Mouse (Mus musculus) kidney, postnatal 10 days (tissue): ENCODE measurements around the gene Smg8.
"Not testable (repeated sequence)": the region's sequence is repeated elsewhere in the genome, so short reads cannot be mapped to it uniquely, and the experiment has no call there.

Experiments used
- DNase-seq: peaks from one replicate; pipeline ENCODE4 v3.0.0; 2021; ENCODE audit warnings: mixed read lengths

The Smg8 gene

DNA sequence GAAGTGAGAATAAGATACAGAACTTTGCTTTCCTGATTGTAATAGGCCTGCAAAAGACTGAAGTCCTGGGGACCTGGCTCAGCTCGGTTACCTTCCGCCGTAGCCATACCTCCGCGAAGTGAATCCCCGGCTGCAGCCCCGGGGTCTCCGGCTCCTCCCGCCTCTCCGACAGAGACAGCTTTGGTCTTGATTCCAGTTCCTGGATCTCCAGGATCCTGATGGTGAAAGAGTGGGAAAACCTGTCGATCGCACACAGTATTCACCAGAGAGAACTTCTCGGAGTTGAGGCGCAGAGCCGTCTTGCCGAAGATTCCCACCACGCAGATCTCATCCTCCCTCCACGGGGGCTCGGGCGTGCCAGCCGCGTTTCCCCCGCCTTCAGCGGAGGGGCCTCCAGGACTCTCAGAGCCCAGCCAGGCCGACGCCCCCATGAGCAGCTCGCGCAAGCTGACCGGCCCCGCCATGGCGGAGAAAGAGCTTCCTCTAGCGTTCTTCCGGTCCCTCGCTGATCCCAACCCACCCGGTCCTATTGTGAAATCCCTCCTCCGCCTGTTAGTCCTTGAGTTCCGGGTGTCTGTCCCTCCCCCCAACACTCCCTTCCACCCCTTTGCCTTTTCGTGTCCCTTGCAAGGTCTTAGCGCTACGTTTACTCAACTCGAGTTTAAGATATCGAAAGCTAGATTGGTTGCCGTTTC lies at the start of gene Smg8:
Smg8 (minus strand) TSS at position 485 of the 695 bp plus-strand sequence.
- DNase-seq = peak; percentile 89

DNA sequence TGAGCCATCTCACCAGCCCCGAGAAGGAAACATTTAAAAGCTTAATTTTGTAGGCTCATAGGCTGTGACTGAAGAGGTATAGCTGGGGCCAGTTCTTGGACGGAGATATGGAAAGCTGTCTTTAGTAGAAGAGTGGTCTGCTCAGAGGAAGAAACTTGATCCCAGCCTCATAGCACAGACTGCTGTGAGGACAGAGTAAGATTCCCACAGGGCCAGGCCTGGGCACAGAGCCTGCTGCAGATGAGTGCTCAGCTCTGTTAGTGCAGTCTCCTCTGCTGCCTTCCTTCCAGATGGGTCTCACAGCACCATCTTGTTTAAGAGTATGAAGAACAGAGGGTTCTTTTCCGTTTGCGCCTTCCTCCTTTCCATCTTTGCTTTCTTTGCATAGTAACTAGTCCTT lies 49.7 kb upstream of the Smg8 start:
- no peak for DNase-seq

DNA sequence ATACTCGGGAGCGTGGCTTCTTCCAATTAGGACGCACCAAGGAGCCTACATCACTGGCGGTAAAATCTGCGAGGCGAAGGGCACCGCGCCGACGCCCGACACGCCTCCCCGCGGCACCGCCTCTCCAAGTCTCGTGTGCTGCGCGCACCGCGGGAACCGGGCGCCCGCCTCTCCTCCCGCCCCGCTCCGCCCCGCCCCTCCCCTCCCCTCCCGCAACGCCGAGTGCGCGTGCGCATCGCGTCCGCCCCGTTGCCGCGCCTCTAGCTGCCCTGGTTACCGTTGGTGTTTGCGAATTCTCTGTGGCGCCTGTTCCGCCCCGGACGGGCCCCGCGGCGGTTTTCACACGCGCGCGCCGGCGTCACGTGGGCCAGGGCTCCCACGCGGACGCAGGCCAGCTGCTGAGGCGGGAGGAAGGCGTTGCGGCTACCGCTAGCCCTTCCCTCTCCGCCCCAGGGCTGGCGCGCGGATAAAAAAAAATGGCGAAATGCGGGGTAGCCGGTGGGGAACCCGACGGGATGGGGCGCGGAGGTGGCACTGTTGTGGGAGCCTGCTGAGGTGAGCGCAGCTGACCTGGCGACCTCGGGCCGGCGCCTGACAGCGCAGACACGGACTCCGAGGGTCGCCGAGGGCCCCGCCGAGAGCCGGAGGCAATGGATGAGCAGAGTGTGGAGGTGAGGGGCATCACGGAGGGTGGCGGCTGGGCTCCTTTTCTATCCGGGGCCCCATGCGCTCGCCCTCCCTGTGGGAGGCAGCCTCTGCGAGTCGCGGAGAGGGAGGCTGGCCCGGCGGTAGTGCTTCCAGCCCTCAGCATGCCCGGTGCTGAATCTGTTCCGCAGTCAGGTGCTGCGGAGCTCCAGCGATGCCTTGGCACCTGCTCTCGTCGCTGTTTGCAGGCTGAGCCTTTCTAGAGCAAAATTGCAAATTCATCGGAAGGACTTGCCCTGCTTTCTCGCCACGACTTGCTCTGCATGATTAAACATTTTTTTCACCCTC lies 40.5 kb upstream of the Smg8 start, which contains the start of gene Trim37:
Trim37 (plus strand) TSS at position 254 of the 993 bp plus-strand sequence.
- peak; percentile 91 for DNase-seq

DNA sequence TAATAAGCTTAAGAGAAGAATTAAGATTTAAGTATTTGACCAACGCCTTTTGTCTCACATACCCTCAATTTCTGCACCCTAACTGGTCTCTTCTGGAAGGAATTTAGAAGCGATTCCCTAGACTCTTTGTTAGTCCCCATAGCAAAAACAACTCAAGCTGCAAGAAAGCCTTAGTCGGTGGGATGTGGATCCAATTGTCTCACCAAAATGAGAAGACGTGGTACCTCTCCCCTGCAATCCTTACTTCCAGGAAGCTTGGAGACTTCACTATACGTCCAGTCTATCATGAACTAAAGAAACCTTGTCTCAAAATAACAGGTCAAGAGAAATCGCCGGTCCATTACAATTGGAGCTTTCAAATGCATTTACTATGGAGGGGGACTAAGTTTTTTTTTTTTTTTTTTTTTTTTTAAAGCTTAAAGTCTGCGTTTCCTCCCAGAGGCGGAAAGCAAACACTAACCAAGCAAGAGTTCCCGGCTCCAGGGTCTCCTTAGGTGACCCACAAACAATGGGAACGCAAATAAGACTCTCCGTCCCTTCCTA lies 39.8 kb upstream of the Smg8 start:
- DNase-seq = no peak

DNA sequence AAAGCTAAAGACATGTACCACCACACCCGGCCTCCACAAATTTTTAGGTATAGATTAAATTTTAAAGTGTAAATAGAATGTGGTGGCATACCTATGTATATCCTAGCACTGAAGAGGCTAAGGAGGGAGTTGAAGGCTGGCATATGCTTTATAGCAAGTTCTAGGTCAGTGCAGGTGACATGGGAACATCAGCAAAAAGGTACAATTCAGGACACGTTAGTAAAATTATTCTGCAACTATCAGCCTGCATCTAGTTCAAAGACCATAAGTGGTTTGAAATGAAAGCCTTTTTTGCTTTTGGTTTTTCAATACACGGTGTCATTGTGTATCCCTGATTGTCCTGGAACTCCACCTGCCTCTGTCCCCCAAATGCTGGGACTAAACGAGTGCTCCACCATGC lies 39.0 kb upstream of the Smg8 start:
- DNase-seq = no peak

DNA sequence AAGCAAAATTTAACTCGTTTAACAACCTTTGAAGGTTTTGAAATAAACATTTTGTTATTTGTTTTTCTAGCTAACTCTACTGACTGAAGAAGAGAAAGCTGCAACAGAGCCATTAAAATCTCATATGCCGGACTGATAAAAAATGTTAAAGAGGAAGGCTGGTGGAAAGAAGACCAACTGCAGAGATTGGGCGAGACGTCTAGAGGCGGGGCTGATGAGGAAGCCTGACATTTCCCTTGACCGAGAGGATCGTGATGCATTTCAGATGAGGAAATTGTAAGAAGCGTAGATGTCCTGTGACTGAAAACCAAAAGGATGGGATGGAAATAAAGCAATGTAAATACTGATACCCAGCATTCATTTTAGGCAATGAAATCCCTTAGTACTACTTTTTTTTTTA lies 35.3 kb upstream of the Smg8 start:
- DNase-seq = no peak

DNA sequence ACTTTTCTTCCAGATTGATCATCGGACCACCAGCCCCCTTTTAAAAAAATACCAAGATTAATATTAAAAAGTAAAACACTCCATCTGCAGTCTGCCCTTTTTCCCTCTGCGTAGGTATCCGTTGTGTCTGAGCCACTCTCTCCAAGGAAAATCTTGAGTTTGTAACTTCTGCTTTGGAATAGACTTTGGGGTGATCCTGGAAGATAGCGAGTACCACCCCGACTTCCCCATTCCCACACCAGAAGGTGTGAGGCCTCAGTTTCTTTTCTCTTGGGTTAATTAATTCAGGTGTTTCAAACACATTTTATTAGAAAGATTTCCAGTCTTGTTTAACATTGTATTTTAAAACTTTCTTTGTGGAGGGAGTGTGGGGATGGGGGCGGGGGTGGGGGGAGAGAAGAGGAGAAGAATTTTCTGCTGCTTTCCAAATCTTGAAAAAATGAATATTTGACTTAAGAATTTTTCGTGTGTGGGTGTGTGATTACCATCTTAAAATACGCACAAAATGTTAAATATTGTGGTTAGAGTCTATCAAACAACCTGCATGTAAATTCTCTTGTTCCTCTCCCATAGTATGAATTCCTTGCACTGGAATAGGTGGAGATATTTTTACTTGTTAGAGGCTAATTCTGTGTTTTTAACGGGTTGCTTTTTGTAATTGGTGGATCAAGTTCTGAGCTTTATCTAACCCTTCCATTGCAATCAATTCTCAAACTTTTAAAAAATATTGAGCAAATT lies 23.8 kb upstream of the Smg8 start:
- no peak for DNase-seq

DNA sequence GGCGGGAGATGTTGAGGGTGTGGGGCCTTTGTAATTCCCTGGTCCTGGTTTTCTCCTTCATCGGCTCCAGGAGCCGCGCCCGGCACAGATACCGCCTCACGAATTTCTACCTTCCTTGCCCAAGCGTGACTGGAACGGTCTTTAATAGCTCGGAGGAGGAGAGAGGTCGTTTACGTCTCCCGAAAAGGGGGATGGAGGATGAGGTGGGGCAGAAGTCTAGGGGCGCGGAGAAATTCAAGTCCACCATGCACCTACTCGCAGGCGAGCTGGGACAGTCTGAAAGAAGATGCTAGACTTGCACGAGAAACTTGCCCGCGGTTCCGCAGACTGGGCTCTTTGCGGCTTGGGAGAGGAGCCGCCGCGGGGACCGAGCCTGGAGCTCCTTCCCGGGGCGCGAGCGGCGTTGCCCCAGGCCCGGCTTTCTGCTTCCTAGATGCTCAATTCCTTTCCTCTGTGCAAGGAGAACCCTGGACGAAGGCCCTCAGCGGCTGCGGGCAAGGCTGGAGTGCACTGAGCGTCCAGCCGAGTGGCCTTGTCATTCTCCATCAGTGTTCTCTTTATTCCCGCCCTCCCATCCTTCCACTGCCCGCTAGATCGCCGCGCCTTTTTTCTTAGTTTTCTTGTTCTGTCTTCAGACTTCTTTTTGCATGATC lies 23.1 kb upstream of the Smg8 start:
- peak; percentile 56 for DNase-seq

DNA sequence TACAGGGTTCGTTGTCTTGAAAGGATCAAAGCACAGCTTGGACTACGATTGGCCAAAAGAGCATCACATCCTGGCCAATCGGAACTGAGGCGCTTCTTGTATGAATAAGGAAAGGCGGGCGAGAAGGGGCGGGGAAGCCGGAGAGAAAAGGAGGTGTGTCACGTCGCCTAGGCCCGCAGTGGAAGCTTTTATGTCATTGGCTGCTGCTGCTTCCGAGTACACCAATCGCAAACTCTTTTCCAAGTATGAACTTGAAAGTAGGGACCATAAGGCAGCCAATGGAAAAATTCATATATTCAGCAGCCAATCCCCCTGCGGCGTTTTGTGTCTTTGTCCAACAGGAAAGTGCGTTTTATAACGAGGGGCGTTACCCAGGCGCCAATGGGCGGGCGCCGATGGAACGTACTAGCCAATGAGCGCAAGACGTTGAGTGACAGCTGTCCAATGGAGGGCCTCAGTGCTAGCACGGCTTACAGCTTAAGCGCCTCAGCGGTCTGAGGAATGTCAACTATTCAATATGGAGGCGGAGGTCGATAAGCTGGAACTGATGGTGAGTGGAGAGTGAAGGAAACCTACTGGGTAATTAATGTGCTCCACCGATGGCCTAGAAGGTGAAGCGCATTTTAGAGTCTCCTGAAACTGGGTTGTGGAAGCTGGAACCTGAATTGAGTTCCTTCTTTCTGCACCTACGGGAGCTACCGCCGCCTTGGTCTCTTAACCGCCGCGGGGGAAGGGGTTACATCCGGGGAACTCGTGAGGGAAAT lies 22.4 kb upstream of the Smg8 start, which contains the start of gene Ska2:
Ska2 (plus strand) TSS at position 480 of the 764 bp plus-strand sequence.
- peak; percentile 97 for DNase-seq

DNA sequence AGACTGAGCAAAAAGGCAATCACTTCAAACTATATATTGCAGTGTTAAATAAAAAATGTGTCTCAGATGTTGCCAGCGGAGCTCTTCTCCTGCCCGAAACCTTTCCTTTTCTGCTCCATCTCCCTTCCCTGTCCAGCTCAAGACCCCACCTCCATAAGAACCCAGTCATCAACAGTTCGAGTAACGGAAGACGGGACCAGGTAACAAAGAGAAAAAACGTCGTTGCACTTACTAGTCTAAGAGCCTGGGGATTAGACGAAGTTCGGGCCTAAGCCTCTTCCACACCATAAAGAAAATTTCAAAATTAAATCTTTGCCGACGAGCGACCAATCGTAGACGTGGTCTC lies 21.8 kb upstream of the Smg8 start, which contains the start of gene Prr11:
Prr11 (minus strand) TSS at position 300 of the 346 bp plus-strand sequence.
- DNase-seq = no peak

DNA sequence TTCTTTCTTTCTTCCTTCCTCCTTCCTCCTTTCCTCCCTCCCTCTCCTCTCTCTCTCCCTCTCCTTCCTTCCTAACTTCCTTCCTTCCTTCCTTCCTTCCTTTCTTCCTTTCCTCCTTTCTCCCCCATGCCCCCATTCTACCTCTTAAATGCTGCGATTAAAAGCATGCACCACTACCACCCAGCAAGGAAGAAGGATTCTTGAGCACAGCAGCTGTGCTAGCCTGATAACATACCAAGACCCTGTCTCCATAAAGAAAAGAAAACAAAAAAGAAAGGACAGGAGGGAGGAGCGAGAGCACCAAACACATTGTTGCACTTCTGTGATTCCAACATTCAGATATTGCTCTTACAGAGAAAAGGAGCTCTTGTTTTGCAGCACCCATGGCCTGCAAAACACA lies 568 bp upstream of the Smg8 start:
- DNase-seq = no peak

DNA sequence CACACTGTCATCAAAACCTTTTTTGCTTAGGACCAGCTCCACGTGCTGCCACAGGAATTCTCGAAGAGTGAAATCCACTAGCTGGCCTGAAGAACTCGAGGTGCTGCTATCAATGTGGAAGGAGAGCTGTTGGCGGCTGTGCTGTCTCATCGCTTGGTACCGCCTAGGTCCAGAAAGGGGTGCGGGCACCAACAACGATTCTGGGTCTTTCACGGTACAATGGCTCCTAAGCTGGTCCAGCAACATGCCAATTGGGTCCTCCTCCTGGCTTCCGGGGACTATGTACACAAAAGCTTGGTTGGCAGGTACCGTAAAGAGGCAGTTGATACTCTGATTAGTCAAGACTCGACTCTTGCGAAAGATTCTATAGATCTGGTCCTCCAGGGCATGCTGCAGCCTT lies 1.1 kb downstream of the Smg8 start:
- no peak for DNase-seq

DNA sequence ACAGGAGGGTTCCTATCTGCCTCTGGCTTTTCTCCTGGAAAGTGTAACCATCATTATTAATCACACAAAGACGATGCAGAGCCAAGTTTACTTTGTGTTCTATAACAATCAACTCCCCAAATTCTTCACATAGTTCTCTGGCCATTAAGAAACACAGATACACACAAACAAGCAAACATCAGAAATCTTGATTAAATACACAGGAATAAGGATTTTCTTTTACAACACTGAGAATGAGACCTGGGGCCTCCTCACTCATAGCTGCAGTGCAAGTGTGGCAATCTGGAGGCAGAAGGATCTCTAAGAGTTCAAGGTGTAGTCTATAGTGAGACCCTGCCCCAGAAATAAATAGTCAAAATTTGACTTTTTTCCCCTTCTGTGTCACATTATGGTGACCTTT lies 2.9 kb downstream of the Smg8 start:
- no peak for DNase-seq

DNA sequence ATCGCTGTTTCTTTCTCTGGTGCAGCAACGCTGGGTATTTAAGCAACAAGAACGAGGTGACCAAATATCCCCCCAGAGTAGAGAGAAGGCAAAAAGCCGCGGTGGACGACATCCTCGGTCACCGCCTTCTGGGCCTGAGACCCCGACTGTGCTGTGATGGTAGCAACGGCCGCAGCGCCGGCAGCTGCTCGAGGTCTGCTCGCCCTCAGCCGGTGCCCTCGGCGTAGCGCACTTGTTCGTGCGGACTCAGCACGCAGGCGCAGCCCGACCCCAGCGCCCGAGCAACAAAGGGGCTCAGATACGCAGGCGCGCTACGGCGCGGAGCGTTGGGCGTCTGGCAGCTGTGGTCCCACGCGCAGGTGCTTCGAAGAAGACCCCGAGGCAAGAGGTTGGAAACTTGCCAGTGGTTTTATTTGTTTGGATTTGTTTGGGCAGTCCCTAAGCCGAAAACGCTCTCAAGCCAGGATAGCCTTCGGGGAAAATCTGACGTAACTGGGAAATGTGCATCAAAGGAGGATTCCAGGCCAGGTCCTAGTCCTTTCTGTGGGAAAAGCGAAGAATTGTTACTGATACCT lies 12.6 kb downstream of the Smg8 start, which contains the start of gene Gdpd1:
Gdpd1 (minus strand) TSS at position 197 of the 575 bp plus-strand sequence.
- DNase-seq = peak; percentile 89

DNA sequence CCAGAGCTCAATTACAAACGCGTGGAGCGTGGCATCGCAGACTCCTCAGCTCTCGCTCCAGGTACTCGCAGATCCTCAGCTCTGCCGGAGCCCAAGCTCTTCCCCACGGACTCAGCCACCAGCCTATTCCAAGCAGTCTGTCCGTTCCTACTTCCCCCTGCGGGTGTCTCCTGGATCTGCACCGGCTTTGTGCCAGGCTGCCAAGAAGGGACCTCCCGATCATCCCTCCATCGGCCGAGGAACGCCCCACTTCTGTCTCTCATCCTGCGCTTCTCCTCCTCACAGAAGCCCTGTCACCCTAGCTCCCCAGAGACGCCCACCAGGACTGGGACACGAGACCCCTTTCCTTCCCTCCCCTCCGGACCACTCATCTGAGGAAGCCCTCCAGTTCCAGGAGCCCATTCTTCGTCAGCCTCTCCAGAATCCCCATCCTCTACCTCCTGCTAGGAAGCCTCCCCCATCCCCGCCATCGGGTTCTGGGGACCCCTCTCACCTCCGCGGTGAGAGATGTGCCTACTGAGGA lies 13.2 kb downstream of the Smg8 start:
- DNase-seq = peak; percentile 76

DNA sequence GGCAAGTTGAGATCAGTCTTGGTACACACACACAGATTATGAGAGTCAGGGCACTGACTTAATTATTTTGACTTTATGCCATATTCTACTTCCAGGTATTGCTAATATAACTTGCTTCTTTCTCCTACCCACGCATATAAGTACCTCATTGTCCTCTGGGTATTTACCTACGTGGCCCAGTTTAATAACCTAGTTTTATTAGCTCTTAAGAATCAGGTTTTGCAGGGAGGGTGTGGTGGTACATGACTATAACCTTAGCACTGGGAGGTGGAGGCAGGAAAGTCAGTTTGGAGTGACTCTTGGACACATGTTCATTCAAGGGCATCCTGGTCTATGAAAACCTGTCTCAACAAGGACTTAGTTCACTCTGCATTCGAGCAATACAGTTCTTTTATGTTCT lies 24.5 kb downstream of the Smg8 start:
- no peak for DNase-seq

DNA sequence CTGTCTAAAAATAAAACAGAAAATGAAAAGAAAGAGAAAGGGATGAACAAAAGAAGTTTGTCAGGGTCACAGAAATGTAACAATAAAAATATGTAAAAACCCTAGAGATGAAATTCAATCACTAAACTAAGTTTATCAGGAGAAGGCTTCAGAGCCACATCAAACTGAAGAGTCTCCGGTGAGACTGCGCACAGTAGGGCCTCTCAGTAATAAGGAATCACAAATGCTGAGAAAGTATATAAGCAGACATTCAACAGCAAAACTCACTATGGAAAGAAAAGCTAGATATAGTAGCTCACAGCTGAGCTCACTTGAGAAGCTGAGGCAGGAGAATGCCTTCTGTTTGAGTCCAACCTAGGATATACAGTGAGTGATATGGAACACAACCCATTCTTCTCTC lies 26.2 kb downstream of the Smg8 start:
- no peak for DNase-seq

DNA sequence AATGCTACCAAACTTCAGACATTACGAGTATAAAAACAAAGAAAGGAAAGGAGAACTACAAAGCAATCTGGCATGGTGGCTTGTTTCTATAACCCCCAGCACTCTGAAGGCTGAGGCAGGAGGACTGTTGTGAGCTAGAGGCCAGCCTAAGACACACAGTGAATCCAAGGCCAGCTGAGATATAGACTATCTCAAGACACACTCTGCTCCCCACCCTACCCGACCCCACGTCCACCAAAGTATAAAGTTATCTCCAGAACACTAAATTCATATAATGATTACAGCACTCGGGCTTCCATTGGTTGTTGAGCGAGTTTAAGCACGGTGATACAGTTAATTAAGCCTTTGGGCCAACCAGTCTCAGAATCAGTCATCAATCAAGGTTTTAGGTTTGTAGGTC lies 30.3 kb downstream of the Smg8 start:
- no peak for DNase-seq

DNA sequence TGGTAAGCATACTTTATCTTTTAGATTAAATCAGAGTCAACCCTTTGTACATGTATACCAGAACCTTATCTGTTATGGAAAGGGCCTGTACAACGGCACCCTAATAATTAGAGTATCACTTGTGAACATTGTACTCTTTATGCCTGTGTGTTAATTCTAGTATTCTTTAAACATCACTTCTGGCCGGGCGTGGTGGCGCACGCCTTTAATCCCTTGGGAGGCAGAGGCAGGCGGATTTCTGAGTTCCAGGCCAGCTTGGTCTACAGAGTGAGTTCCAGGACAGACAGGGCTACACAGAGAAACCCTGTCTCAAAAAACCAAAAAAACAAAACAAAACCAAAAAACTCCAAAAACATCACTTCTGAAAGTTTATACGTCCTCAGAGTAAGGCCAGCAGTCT lies 37.7 kb downstream of the Smg8 start:
- not testable (repeated sequence) for DNase-seq

DNA sequence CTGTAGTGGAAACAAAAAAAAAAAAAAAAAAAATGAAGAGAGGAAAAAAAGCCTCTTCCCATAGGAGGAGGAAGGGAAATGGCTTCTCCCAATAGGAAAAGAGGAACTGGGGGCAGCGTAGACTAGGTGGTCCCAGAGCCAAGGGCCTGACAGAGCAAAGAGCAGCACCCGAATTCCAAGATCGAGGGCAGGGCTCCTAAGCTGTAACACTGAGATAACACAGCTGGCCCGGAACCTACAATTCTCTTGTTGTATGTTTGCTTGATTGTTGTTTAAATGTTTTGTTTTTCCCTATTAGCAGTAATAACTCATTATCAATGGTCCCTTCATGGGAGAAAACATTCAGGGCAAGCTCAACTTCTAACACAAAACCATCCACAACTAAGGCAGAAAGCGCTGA lies 39.6 kb downstream of the Smg8 start:
- DNase-seq = peak; percentile 44

DNA sequence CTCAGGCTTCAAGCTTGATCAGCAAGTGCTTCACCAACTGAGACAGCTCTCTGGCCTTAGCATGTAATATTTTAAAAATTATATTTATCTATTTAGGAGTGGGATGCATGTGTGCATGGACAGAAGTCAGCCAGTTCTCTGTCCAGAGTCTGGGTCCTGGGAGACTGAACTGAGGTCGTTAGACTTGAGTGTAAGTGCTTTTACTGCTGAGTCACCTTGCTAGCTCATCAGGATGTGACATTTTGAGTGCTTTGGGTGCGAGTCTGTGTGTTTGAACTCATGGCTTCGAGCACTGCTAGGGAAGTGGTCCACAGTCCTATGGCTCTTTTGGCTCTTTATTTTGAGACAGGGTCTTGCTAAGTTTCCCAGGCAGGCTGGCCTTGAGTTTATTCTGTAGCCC lies 43.5 kb downstream of the Smg8 start:
- no peak for DNase-seq
